Mouse (Mus musculus): ENCODE results near the gene Myh10.

DNA sequence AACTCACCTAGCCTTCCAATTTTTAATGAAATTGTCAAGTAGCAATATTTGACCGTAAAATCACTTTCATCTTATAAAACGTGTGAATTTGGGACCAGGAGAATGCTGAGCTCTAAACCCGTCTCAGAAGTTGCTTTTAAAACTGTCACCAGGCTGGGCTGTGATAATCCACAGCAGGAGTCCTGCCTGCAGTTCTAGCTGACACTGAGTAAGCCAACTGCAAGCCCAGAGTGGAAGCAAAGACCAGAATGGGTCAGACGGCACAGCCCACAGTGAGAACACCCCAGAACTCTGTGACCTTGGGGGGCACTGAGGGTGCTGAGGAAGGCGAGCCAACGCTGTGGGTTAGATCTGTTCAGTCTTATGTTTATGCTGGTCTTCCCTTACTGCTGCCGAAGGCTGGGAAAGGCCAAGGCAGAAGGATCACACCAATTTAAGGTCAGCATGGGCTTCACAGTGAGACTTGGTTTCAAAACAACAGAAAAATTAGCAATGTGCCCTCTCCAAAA lies 84.8 kb downstream of the Myh10 start:
- TF ChIP-seq CTCF (IDR thresholded peaks at IDR 0.05; ENCODE audit: extremely low read depth, insufficient read length, insufficient replicate concordance, low read depth, low read length) (no peak), POLR2A (IDR thresholded peaks at IDR 0.05; ENCODE audit: low read depth, low read length) (no peak)

Measured in small intestine, adult 2 months (tissue).